Mouse (Mus musculus) common myeloid progenitor, adult 5-6 weeks (primary cell): ENCODE measurements around the gene Dact2. TPM values are rescaled to one million over a fixed set of nuclear protein-coding genes. Genes with fewer than 3 reads are reported as not detected.

Experiments
- ATAC-seq: replicated peaks from 2 replicates; pipeline ENCODE4 v1.8.0; 2016; ENCODE audit warnings: low read depth, mild to moderate bottlenecking, moderate TSS enrichment, inconsistent platforms; ENCODE audit not compliant: poor library complexity, severe bottlenecking
- total RNA-seq: library from RNA; stranded (forward); fragments of 200-1000, 187-1606 nt; gene quantifications from 2 replicates; pipeline ENCODE4 v1.2.3, GENCODE M21; 2017

The Dact2 gene
- total RNA-seq, 1 experiment from 2014 or later, result not detected

DNA sequence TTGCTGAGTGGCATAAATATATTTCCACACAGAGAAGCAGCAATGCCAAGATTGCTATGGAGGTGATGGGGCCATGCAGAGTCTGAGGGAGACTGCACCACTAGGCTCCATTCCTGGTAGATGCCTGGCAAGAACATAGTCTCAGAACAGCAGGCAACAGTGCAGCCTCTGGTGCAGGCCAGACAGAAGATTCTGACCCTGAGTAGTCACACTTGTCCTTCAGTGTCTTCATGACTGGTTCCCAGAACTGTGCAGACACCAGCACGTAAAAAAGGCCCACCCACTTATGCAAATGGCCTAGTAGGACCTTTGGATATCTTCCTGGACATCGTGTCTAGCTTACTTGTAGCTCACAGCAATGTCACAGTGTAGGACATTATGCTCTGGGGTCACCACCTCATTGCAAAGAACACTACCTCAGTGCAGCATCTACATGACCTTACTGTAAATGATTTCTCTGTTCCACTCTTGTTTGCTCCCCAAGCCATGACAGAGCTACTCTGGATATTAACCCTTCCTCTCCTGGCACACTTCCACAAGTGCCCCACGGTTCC is 9.9 kb upstream of the Dact2 start:
- ATAC-seq, result no peak

DNA sequence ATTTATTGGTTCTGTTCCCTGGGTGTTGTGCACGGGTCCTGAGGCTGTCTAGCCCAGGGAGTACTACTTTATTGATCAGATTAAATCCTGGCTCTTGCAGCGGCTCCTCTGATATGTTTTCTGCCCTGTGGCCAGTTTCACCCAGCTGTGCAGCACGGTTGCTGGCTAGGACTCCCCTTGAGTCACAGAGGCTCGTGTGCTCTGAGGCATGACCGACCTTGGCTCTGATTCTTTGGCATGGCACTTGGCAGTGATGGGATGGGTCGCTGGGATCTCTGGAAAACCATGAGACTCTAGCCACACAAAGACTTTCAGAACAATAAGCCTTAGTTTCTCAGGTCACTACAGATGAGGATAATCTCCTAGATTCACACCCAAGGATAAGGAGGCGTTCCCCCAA is 8.7 kb upstream of the Dact2 start:
- no peak for ATAC-seq

- no peak for ATAC-seq
These were observed 3.0 kb upstream of the Dact2 start for GRCm38 (mm10) chr17:14207093-14207561.

DNA sequence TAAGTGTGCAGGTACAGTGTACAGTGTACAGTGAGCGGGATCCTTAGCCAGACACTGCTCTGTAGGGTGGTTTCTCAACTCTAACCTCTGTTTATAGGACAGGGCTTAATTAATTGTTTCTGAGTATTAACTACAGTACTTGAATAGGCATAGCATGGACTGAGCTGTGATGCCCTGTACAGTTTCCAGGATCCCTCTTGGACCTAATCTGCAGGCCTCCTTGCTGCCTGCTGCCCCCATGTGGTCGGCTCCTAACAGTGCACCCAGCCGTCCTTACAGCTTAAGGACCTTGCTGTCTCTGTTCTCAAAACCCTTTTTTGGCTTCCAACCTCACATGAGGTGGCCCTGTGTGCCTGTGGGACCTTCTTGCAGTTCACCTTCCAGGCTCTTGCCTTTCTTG is 2.0 kb upstream of the Dact2 start:
- peak; percentile 89 for ATAC-seq

DNA sequence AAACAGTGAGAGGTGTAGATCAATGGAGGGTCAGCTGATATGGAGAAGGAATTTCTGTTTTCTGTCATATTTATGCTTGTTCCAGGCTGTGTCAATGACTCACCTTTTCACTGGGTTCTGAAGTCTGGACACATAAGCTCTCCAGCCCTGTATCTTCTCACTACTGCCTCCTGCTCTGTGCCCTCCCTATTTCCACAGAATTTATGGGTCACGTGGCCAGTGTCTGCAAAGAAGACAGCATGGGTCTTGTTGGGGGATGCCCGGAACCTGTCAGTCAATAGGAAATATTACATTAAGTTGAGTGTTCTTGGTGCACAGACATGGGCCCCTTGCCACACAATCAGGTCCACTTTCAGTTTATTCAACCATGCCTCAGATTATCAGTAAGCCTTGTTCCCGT is 1.1 kb upstream of the Dact2 start:
- ATAC-seq, result no peak

- no peak for ATAC-seq
These were observed 773 bp downstream of the Dact2 start for GRCm38 (mm10) chr17:14203121-14203941.

DNA sequence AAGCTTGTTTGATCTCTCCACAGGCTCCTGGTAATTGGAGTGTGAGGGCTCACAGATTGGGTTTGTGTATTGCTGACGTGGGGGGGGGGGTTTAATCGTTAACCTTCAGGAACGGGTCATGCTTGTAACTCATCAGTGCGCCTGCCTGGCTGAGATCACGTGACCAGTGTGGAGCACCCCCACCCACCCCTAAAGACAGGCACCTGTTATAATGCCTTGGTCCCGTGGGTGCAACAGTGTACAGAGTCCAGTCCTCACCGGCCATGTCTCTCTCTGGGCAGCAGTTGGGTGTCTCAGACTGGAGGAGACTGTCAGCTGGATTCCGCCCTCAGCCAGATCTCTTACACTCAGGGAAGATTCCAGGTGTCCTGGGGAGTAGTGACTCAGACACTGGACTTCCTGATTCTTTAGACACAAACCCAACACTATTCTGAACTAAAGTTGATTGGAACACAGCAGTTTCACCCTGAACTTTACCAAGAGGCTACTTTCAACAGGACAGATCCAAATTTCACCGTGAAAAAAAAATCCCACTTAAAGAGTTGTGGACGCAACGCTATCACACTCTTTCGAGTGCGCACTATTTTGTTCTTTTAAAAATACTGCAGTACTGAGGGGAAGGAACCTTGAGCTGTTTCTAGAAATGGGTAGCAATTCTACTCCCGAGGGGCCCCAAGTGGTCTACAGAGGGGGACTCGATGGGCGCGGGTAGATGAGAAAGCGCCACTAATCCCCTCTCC is 1.6 kb downstream of the Dact2 start:
- ATAC-seq, result no peak

GRCm38 (mm10) chr17:14201281-14201787 is 2.8 kb downstream of the Dact2 start:
- ATAC-seq, result no peak

GRCm38 (mm10) chr17:14200206-14200605 is 3.9 kb downstream of the Dact2 start:
- no peak for ATAC-seq

- ATAC-seq, result peak; percentile 51; the same call in 1 of the 2 replicates
These were observed 4.5 kb downstream of the Dact2 start for GRCm38 (mm10) chr17:14199621-14200020.

- ATAC-seq, result no peak
These were observed 11.2 kb downstream of the Dact2 start for GRCm38 (mm10) chr17:14192924-14193323.

- ATAC-seq, result no peak
These were observed 11.7 kb downstream of the Dact2 start for GRCm38 (mm10) chr17:14192432-14192831.

DNA sequence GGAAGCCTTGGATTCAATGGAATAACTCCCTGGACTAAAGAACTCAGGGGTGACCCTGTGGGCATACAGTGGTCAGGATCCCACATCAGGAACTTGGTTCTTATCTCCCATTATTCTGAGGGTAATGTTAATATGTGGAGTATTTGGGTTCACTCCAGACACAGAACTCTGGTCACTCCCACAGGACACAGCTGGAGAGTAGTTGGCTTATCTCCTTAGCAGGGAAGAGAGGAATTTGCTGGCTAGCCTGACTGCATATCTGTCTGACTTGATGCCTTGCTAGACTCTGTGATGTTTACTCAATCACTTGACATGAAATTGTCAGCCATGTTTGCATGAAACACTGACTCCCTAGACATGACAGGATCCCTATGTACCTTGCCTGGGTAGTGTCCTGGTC is 15.6 kb downstream of the Dact2 start:
- ATAC-seq, result no peak

GRCm38 (mm10) chr17:14187096-14187495 is 17.0 kb downstream of the Dact2 start:
- ATAC-seq, result no peak

DNA sequence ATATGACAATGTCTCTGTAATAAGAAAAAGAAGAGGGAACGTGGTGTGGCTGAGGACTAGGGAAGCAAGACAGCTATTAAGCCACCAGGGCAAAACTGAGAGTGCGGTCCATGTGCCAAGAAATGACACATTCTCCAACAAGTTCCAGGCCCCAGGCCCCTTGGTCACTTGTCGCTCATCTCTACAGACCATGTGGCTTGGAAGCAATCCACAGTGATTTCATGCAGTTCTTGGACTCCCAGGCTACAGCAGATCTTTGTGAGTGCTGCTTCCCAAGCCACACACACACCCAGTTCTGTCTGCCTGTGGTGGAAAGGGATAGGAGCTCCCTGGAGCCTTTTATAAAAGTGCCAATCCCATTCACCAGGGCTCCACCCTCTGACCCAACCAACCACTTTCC is 17.9 kb downstream of the Dact2 start:
- ATAC-seq, result no peak

DNA sequence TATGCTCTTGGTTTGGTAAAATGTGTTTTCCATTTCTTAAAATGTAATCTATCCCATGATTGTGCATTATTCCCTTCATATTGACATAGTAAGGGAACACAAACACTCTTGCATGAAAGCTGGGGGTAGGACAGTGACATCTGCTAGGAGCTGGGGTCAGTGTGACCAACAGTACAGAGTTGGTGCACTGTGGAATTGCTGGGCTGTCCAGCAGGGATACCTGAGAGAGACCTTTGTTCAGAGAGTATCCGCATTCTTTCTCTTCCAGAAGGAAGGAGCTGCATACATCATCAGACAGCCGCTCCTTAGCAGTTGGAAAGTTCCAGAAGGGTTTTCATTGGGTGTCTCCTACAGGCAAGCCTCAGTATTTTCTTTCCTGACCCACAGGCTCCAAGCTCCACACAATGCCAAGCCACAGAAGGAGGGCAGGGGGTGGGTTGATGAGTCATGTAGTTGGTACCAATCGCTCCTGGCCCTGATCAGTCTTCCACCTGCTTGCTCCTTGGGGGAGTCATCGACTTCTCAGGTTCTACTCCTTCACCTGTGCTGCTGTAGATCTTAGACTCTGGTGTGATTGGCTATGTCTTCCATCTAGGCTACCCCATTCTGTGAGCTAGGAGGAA is 19.8 kb downstream of the Dact2 start:
- ATAC-seq, result no peak

- no peak for ATAC-seq
These were observed 20.4 kb downstream of the Dact2 start for GRCm38 (mm10) chr17:14183717-14184116.

DNA sequence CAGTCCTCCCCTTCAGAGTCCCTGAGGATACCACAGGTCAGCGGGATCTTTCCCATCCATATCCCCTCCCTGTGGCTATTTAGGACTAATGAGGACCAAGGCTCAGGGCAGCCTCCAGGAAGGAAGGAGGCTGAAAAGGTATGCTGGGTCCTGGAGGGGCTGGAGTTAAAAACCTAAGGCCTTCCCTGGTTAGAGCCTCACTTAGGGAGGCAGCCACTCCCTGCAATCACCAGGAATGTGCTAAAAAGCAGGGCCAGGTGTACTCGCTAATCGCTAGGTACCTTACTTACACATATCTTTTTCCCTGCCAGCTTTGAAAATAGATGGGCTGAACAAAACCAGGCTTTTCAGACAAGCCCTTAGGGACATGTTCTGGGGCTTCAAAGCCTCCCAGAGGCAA is 21.2 kb downstream of the Dact2 start:
- no peak for ATAC-seq

DNA sequence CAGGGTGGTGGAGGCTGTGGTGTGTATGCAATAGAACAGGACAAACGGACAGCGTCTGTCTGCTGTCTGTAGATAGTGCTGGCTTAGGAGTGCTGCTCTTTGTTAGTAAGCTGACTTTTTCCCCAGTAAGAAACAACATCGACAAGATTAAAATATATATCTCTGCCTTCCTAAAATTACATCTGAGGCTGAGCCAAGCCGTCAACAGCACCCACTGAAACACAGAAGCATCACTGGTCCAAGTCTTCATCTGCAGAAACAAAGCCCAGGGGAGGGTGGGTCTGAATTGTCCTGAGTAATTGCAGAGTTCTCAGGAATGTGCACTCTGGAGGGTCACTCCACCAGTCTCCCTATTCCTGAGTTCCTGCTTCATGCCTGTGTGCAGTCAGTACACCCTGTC is 25.2 kb downstream of the Dact2 start:
- no peak for ATAC-seq

- ATAC-seq, result no peak
These were observed 25.6 kb downstream of the Dact2 start for GRCm38 (mm10) chr17:14178475-14178874.
